In the genomic region with DNA sequence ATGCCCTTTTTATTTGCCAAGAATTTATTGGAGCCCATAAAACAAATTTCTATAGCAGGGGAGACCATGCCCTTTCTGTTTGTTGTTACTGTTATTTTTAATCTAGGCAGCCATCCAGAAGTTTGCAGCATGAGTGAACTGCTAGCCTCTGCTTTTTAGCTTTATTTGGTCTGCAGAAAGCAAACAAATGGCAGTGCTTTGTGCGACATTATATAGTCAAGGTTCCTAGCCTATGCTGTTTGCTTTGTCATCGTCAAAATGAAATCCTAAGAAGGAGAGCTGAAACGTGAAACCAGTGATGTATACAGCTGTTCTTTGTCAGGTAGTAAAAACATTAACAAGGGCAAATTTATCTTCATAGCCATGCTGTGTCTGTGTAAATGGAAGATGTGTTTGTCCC, we compare ENCODE assay signal across 17 mouse cellular contexts.
"Had no signal": no experiment of that assay in that cellular context is flagged by ENCODE, and none has a peak within 500 bp of the region (broad histone marks: within the 10 kb centered on the region; RNA-seq: fewer than 3 reads in every experiment).

No protein-coding gene starts in this region.

- H3K4me2 ChIP-seq: midbrain, embryonic 12.5 days; neural tube, embryonic 13.5 days; neural tube, embryonic 15.5 days had no signal

- H3K9me3 ChIP-seq: midbrain, embryonic 10.5 days; midbrain, embryonic 12.5 days; neural tube, embryonic 15.5 days had no signal

- H3K27me3 ChIP-seq: midbrain, embryonic 12.5 days; neural tube, embryonic 13.5 days; neural tube, embryonic 15.5 days had no signal

- DNase-seq: lung, adult 2 months; lung, postnatal 10 days; lung, postnatal 4 days; retina, postnatal 1 day; right cerebral cortex, adult 18-20 months; right cerebral cortex, postnatal 25 days; right cerebral cortex, postnatal 4 days; spleen, adult 18-20 months; thymus, adult 18-20 months; thymus, postnatal 14 days; thymus, postnatal 36 days had no signal

- H3K4me3 ChIP-seq: midbrain, embryonic 10.5 days; midbrain, embryonic 12.5 days; myocyte; neural tube, embryonic 13.5 days; neural tube, embryonic 15.5 days had no signal

- H3K9ac ChIP-seq: midbrain, embryonic 12.5 days; neural tube, embryonic 13.5 days; neural tube, embryonic 15.5 days had no signal

- H3K27ac ChIP-seq: midbrain, embryonic 10.5 days; midbrain, embryonic 12.5 days; neural tube, embryonic 13.5 days; neural tube, embryonic 15.5 days had no signal

- H3K4me1 ChIP-seq: midbrain, embryonic 12.5 days had no signal

- H3K36me3 ChIP-seq: midbrain, embryonic 10.5 days; midbrain, embryonic 12.5 days; neural tube, embryonic 13.5 days; neural tube, embryonic 15.5 days had no signal

- ATAC-seq: midbrain, embryonic 16.5 days had no signal
